Mouse (Mus musculus) activated CD4-positive, CD25-positive, alpha-beta regulatory T cell, adult 4 months (primary cell): ENCODE measurements at regions not wholly inside any gene's neighbourhood (a gene's known extent, or its start where the extent isn't known, plus 50 kb on each side); places are given as distances from the start of the nearest gene placed in this dataset.

Experiments
- ATAC-seq: one replicate; pipeline ENCODE4 v1.8.0; 2017

DNA sequence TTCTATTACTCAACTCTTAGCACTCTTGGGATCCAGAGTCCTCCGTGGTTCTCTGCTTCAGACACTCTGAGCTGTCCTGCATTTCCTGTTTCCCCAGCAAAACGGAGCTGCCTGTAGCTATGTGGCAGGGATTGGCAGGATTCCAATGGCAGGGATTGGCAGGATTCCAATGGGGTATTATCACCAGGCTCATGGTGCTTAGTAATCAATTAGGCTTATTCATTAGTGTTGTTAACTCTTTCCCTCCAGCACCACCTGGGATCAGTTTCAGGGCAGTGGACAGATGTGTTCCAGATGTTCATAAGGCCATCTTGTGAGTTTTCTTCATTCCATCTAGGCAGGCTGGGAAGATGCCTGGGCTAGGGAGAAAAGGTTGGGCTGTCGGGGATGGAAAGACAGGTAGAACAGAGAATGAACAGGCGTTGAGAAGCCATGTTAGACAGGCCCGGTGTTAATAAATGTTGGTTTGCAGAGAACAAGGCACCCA, 163.5 kb downstream of the Emp1 start:
- no peak for ATAC-seq

DNA sequence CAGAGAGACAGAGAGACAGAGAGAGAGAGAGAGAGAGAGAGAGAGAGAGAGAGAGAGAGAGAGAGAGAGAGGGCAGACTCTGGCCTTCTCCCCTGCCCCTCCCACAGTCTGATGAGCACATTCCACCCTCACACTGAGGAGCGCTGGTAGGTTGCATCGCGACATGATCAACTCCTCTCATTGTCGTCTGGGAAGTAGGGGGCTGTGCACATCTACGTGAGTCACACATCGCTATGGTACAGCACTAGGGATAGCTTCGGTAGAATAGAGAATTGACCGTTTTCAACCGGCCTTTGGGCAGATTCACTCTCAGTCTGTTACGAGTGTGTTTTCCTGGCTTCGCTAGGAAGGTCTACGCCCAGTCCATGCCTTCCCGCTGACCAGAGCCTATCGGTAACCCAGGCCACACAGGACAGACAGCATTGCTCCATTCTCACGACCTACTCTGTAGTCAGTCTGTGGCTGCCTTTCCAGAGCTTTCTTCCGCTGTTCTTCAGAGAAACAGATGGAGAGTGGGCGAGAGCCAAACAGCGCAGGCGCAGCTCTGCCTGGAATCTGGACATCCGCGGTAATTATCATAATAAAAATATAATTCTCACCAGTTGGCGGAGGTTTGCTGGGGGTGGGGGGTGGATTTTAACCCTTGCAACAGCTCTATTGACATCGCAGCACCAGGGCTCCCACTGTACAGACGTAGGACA, 164.3 kb downstream of the Emp1 start:
- ATAC-seq: no peak

DNA sequence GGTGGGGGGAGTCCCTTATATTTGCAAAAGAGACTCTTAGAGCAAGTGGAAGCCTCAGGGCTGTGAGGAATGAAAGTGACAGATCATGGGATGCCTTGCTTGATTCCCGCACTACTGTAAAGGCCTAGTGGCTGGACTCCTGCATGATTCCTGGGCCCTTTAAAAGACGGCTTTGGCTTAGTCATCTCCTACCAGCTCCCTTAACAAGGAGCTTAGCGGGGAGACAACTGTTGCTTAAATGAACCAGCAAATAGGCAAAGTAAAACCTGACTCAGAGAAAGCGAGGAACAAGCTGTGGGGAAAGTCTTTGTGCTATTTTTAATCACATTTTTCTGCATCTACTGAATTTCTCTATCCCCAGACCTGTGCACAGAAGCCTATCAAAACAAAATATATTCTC, 165.5 kb downstream of the Emp1 start:
- ATAC-seq: no peak

DNA sequence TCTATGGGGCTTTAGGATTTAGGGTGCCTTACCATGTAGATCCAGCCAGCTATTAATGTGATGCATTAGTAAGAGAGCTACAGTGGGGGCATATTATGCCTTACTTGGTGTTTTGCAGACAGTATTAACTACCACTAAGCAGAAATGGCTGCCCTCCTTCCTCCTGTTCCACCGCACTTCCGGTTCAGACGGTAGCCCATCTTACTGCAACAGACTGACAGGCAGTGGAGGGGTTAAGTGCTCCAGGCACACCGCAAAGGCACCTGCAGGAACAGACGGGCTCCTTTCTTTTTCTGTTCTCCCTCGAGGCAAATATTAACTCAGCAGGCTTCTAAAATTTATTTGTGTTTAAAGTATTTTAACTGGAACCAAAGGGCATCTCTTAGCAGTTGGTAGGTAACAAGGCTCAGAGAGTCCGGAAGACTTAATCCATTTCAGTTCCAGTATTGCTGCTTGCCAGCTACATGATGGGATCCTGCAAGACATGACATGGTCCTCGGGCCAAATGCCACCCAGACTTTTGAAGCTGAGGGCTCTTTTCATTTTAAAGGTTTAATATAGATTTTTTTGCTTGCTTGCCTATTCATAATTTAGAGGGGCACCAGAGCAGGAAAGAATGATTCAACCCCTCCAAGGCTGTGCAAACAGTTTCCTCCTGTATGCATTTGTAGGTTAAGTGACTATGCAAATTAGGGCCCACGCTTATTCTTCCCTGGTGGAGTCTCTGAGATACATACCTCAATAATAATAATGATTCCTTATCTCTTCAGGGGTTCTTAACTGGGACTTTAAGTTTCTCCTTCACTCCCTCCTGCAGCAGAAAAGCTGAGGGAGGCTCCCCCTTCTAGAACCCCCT, 177.7 kb downstream of the Emp1 start:
- ATAC-seq: no peak

GRCm38 (mm10) chr6:135541566-135541965, 179.2 kb downstream of the Emp1 start:
- ATAC-seq: no peak

DNA sequence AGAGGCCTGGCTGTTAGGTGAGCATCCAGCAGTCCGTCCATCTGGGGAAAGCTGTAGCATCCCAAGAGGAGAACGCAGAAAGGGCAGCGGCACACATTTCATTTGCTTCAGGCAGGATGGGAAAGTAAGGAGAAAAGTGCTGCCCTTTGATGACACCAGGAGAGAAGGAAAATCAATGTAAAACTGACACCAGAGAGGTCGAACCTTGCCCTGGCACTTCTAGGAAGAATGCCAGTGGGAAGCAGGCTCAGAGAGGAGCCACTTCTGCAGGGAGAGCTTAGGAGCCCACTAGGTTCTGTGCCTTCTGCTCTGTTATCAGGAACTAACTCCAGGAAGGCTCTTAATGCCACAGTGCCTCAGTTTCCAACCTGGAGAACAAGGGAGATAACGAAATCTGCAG, 180.0 kb downstream of the Emp1 start:
- no peak for ATAC-seq

DNA sequence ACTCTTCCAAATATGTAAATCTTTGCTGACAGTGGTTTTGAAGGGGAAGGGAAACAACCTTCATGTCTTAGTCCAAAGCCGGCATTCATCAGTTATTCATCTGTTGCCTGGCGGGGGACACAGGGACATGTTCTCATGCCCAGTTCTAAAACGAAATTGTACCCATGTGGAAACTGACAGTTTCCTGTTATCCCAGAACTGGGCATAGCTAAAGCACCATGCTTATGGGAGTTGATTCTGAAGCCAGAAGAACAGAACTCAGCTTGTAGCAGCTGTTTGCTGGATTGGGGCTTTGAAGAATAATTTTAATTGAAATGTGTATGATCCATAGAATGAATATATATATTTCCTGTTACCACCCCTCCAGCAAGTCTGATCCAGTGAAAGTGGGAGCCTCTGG, 181.0 kb downstream of the Emp1 start:
- no peak for ATAC-seq

GRCm38 (mm10) chr6:135543863-135544262, 181.5 kb downstream of the Emp1 start:
- ATAC-seq: no peak

GRCm38 (mm10) chr6:135550368-135550950, 188.1 kb downstream of the Emp1 start:
- no peak for ATAC-seq

DNA sequence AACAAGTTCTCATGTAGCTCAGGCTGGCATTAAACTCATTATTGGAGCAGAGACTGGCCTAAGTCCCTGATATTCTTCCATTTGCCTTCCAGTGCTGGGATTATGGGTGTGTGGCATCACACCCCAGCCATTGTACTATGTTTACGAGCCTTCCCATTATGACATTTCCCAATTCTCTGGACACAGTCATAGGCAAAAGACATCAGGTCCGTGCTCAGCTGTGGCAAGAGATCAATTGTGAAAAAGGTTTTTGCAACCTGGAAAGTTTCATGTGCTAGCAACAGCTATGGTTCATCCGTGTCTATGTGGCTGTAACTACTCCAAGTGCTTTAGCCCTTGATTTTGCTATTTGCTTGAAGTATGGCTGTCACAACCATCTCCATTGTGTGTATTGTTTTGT, 190.1 kb downstream of the Emp1 start:
- no peak for ATAC-seq

DNA sequence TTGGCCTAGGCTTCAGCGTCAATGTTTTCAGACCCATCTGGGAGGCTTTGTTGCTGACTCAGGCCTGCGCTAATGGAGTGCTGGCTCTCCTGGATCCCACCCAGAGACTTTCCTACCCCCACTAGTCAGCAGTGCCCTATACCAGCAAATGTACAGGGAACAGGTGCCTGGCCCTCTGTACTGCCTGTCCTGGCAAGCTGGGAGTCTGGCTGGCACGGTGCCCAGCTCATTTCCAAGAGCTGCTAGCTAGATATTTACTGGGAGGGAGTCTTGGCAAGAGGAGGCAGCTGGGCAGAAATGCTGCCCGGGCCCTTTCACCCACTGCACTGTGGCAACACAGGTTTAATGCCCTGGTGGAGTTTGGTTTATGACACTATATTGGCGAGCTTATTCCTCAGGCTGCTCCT, 197.2 kb downstream of the Emp1 start:
- ATAC-seq: no peak

DNA sequence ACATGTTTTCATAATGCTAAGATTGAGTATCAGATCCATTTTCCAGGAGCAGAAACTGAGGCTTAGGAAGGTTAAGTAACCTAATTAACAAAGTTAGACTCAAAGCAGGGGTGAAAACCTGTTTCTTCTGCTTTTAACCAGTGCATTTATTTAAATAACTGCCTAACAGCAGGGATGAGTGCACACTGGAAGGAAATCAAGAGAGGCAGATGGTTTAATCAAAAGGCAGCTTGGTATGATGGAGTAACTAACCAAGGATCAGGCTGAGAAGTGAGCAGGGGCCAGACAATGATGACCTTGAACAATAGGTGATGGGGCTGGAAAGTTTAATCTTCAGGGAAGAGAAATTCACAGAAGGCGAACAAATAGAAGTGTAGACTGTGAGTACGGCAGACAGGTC, 199.9 kb downstream of the Emp1 start:
- no peak for ATAC-seq

- ATAC-seq: no peak
These were observed 201.4 kb downstream of the Emp1 start for GRCm38 (mm10) chr6:135563766-135564165.

- ATAC-seq: no peak
These were observed 206.7 kb downstream of the Emp1 start for GRCm38 (mm10) chr6:135569086-135569485.

DNA sequence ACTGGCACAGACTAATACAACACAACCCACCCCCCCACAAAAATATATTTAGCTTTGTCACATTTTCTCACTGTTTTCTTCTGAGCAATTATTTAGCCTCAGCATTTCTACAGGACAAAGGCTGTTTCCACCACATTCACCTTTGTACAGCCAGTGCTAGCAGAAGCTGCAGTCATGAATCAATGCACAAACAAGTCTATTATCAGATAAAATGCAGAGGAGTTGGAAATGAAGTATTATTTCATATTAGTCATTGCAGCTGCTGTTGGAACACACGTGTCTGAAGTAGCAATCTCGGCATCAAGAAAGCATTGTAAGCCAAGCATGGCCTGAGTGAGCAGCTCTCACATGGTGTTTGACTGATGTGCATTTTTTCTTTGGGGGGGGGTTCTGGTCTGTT, 212.9 kb downstream of the Emp1 start:
- ATAC-seq: no peak

GRCm38 (mm10) chr6:135578728-135579127, 216.4 kb downstream of the Emp1 start:
- ATAC-seq: no peak

DNA sequence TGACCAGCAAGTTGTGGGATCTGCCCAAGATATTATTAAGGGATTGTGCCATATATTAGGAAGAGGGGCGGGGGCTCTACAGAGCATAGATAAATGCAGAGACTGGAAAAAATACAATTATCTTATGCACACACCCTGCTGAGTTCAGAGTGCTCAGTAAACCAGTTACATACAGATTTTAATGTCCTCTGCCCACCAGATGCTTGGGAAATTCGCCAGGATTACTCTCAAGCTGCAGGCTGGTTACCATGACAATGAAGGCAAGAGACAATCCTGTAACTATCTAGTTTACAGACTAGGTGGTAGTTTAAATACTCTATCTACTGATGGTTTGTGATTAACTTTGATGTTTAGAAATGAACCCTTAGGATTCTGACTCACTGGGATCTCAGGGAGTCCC, 220.2 kb downstream of the Emp1 start:
- no peak for ATAC-seq

GRCm38 (mm10) chr6:135584782-135585181, 222.4 kb downstream of the Emp1 start:
- ATAC-seq: no peak

DNA sequence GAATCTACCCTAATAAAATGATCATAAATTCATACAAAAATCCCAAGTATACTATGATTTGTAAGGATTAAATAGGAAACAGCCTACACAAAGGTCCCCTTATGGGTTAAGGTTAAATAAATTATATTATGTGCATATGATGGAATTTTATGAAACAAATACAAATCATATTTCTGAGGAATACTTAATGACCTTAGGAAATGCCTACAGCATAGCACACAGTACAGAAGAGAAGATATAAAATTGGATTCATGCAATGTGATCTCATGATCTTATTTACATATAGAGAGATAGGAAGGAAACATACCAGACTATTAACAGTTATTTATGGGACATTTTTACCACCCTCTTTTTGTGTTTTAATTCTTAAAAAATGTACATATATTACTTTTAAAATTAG, 227.7 kb downstream of the Emp1 start:
- no peak for ATAC-seq

- ATAC-seq: no peak
These were observed 228.7 kb downstream of the Emp1 start for GRCm38 (mm10) chr6:135591085-135591484.

DNA sequence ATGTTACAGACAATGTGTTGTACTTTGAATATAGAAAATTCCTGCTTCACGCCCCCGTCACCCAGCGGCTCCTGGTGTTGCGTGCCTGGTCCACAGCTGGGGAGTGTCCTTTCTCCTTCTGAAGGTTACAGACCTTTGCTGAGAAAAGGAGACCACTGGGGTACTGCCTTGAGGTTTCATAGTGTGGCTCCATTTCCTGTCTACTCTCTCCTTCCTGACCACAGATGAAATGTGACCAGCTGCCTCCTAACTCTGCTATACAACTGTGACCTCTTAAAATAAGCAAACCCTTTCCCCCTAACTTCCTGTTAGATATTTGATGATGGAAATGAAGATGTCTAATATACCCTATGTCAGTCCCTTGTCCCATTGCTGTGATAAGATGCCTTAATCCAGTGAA, 234.0 kb downstream of the Emp1 start:
- no peak for ATAC-seq

GRCm38 (mm10) chr6:135610504-135611096, 248.3 kb downstream of the Emp1 start:
- no peak for ATAC-seq

- ATAC-seq: no peak
These were observed 265.6 kb downstream of the Emp1 start for GRCm38 (mm10) chr6:135627928-135628327.
